Mouse (Mus musculus) forebrain, embryonic 14.5 days (tissue): ENCODE data around the gene Pcdh18. TPM values are rescaled to one million over a fixed set of nuclear protein-coding genes. Genes with fewer than 3 reads are reported as not detected.

Experiments
- ATAC-seq: fragments of 200-750 bp; cut with Nextera tagmentation; 2 replicates; pipeline ENCODE4 v1.8.0; 2017; ENCODE audit warnings: mild to moderate bottlenecking, moderate library complexity
- DNase-seq: peaks from one replicate; pipeline ENCODE4 v3.0.0-alpha.2; 2015; ENCODE audit warnings: low spot score
- H3K27ac ChIP-seq: fragments of 300-500 bp; sonication (generic); 2 replicates; pipeline ENCODE4 v1.5.1; 2014; ENCODE audit warnings: low read depth, mild to moderate bottlenecking, control low read depth, low read length, moderate library complexity
- H3K27me3 ChIP-seq: fragments of 300-500 bp; sonication (generic); replicated peaks from 2 replicates; pipeline ENCODE4 v1.6.1; 2014; ENCODE audit warnings: low read length, control low read depth, mixed read lengths; ENCODE audit not compliant: control insufficient read depth, insufficient read depth
- H3K36me3 ChIP-seq: fragments of 300-500 bp; sonication (generic); 2 replicates; pipeline ENCODE4 v1.6.1; 2014; ENCODE audit warnings: low read length, control low read depth; ENCODE audit not compliant: control insufficient read depth, insufficient read depth
- H3K4me1 ChIP-seq: fragments of 300-500 bp; sonication (generic); 2 replicates; pipeline ENCODE4 v1.6.1; 2014; ENCODE audit warnings: antibody characterized with exemption, low read length, control low read depth; ENCODE audit not compliant: control insufficient read depth, insufficient read depth
- H3K4me2 ChIP-seq: fragments of 300-500 bp; sonication (generic); 2 replicates; pipeline ENCODE4 v1.6.1; 2014; ENCODE audit warnings: mild to moderate bottlenecking, control low read depth, low read length
- H3K4me3 ChIP-seq: fragments of 300-500 bp; sonication (generic); 2 replicates; pipeline ENCODE4 v1.5.1; 2014; ENCODE audit warnings: low read depth, low read length, control low read depth
- H3K9ac ChIP-seq: fragments of 300-500 bp; sonication (generic); 2 replicates; pipeline ENCODE4 v1.6.1; 2014; ENCODE audit warnings: mild to moderate bottlenecking, low read length, control low read depth, moderate library complexity
- H3K9me3 ChIP-seq: fragments of 300-500 bp; sonication (generic); replicated peaks from 2 replicates; pipeline ENCODE4 v1.6.1; 2016; ENCODE audit warnings: low read length, control low read depth, mixed read lengths; ENCODE audit not compliant: control insufficient read depth
- WGBS: fragments of 180-500 bp; shearing (Covaris S2); extraction: QIAGEN DNeasy Blood & Tissue Kit; methylation state at CpG from one replicate; pipeline ENCODE4 v1.1.7; 2014; 5-methylcytosine and 5-hydroxymethylcytosine counted together
- polyA plus RNA-seq: library from polyadenylated mRNA; unstranded; fragments of >200 nt; fragmentation: Nextera tagmentation; extraction: Ambion mirVana; gene quantifications from 2 replicates; pipeline ENCODE4 v1.2.1, GENCODE M21; 2014

Gene Pcdh18
- 23.8 and 26.1 TPM in 2 replicates for polyA plus RNA-seq

- H3K4me1 ChIP-seq: peaks cover 24% of the 10 kb centered on the region
- H3K36me3 ChIP-seq: 0 out of 2 replicates have a peak, but pooled peaks cover 4% of the 10 kb centered on the region
- ATAC-seq (peak; percentile 90), DNase-seq (peak; percentile 94)
- peak within 1 kb of the TSS; percentile 89 for H3K27ac ChIP-seq
- no peaks in the 10 kb centered on the region for H3K9me3 ChIP-seq
- H3K4me3 ChIP-seq: peak within 1 kb of the TSS; percentile 58
- no peaks in the 10 kb centered on the region for H3K27me3 ChIP-seq
- WGBS: under 1% methylated on average over 43 of the region's 43 CpGs
- peak within 1 kb of the TSS; percentile 72 for H3K9ac ChIP-seq
- H3K4me2 ChIP-seq: peak within 1 kb of the TSS; percentile 70
Measured at GRCm38 (mm10) chr3:49756870-49757625, at the start of gene Pcdh18. Pcdh18 (minus strand) TSS chr3:49757325.

GRCm38 (mm10) chr3:49806823-49807222 is 49.7 kb upstream of the Pcdh18 start:
- ATAC-seq (no peak), DNase-seq (no peak)
- no peaks in the 10 kb centered on the region for H3K9me3 ChIP-seq
- H3K4me3 ChIP-seq: no peak overlapping the region
- H3K36me3 ChIP-seq: no peaks in the 10 kb centered on the region
- no peaks in the 10 kb centered on the region for H3K4me1 ChIP-seq
- H3K9ac ChIP-seq: no peak overlapping the region
- no peak overlapping the region for H3K27ac ChIP-seq
- WGBS: 52% methylated on average over 2 of the region's 2 CpGs
- no peaks in the 10 kb centered on the region for H3K27me3 ChIP-seq
- H3K4me2 ChIP-seq: no peak overlapping the region

- no peak overlapping the region for H3K27ac ChIP-seq
- no peaks in the 10 kb centered on the region for H3K9me3 ChIP-seq
- no peaks in the 10 kb centered on the region for H3K27me3 ChIP-seq
- no peaks in the 10 kb centered on the region for H3K36me3 ChIP-seq
- no peaks in the 10 kb centered on the region for H3K4me1 ChIP-seq
- WGBS: 73% methylated on average over 1 of the region's 1 CpGs
- no peak overlapping the region for H3K9ac ChIP-seq
- ATAC-seq: no peak
- no peak overlapping the region for H3K4me3 ChIP-seq
- no peak for DNase-seq
- no peak overlapping the region for H3K4me2 ChIP-seq
Measured at GRCm38 (mm10) chr3:49805511-49805910, 48.4 kb upstream of the Pcdh18 start.

GRCm38 (mm10) chr3:49788296-49788695 is 31.2 kb upstream of the Pcdh18 start:
- Histone ChIP-seq H3K36me3 (no peaks in the 10 kb centered on the region), H3K9me3 (no peaks in the 10 kb centered on the region), H3K4me2 (no peak overlapping the region), H3K27me3 (no peaks in the 10 kb centered on the region), H3K4me3 (no peak overlapping the region), H3K9ac (no peak overlapping the region), H3K4me1 (peaks cover 3% of the 10 kb centered on the region; the same call in 1 of the 2 replicates), H3K27ac (no peak overlapping the region)
- ATAC-seq (peak; percentile 29; the same call in 1 of the 2 replicates), DNase-seq (no peak)
- 26% methylated on average over 2 of the region's 2 CpGs for WGBS

GRCm38 (mm10) chr3:49787719-49788118 is 30.6 kb upstream of the Pcdh18 start:
- no peaks in the 10 kb centered on the region for H3K36me3 ChIP-seq
- 49% methylated on average over 4 of the region's 4 CpGs for WGBS
- H3K9ac ChIP-seq: no peak overlapping the region
- H3K4me3 ChIP-seq: no peak overlapping the region
- H3K4me1 ChIP-seq: peaks cover 3% of the 10 kb centered on the region; the same call in 1 of the 2 replicates
- DNase-seq: no peak
- H3K4me2 ChIP-seq: no peak overlapping the region
- H3K27me3 ChIP-seq: no peaks in the 10 kb centered on the region
- no peak for ATAC-seq
- H3K9me3 ChIP-seq: no peaks in the 10 kb centered on the region
- no peak overlapping the region for H3K27ac ChIP-seq

GRCm38 (mm10) chr3:49768992-49769738 is 12.0 kb upstream of the Pcdh18 start:
- Histone ChIP-seq H3K9me3 (no peaks in the 10 kb centered on the region), H3K27ac (no peak overlapping the region), H3K9ac (no peak overlapping the region), H3K27me3 (no peaks in the 10 kb centered on the region), H3K36me3 (no peaks in the 10 kb centered on the region), H3K4me3 (no peak overlapping the region), H3K4me2 (no peak overlapping the region), H3K4me1 (peaks cover 10% of the 10 kb centered on the region)
- peak; percentile 95 for ATAC-seq
- 1% methylated on average over 3 of the region's 3 CpGs for WGBS
- DNase-seq: peak; percentile 80

- no peak overlapping the region for H3K9ac ChIP-seq
- ATAC-seq (no peak), DNase-seq (no peak)
- H3K4me3 ChIP-seq: no peak overlapping the region
- peaks cover 3% of the 10 kb centered on the region; the same call in 1 of the 2 replicates for H3K4me1 ChIP-seq
- H3K4me2 ChIP-seq: no peak overlapping the region
- H3K36me3 ChIP-seq: no peaks in the 10 kb centered on the region
- no peaks in the 10 kb centered on the region for H3K9me3 ChIP-seq
- 77% methylated on average over 5 of the region's 5 CpGs for WGBS
- H3K27ac ChIP-seq: no peak overlapping the region
- no peaks in the 10 kb centered on the region for H3K27me3 ChIP-seq
Measured at GRCm38 (mm10) chr3:49762711-49763110, 5.6 kb upstream of the Pcdh18 start.

- Histone ChIP-seq H3K4me2 (no peak overlapping the region), H3K4me1 (peaks cover 3% of the 10 kb centered on the region; the same call in 1 of the 2 replicates), H3K4me3 (no peak overlapping the region), H3K27ac (no peak overlapping the region), H3K9ac (no peak overlapping the region), H3K36me3 (no peaks in the 10 kb centered on the region), H3K9me3 (no peaks in the 10 kb centered on the region), H3K27me3 (no peaks in the 10 kb centered on the region)
- ATAC-seq: no peak
- no peak for DNase-seq
Measured at GRCm38 (mm10) chr3:49761971-49762370, 4.8 kb upstream of the Pcdh18 start.
